Mouse (Mus musculus): ENCODE measurements at regions not wholly inside any gene's neighbourhood (a gene's known extent, or its start where the extent isn't known, plus 50 kb on each side); places are given as distances from the start of the nearest gene placed in this dataset.
"Not testable (repeated sequence)": the region's sequence is repeated elsewhere in the genome, so short reads cannot be mapped to it uniquely, and the experiment has no call there.

GRCm38 (mm10) chr10:19494461-19495105 is 97.2 kb upstream of the Ifngr1 start:
- no peak for DNase-seq

GRCm38 (mm10) chr10:19498112-19498511 is 93.6 kb upstream of the Ifngr1 start:
- DNase-seq, result no peak

- no peak for DNase-seq
Measured at GRCm38 (mm10) chr10:19502874-19503273, 88.9 kb upstream of the Ifngr1 start.

GRCm38 (mm10) chr10:19503846-19504765 is 87.6 kb upstream of the Ifngr1 start:
- no peak for DNase-seq

- DNase-seq, result no peak
Measured at GRCm38 (mm10) chr10:19505174-19505573, 86.6 kb upstream of the Ifngr1 start.

GRCm38 (mm10) chr10:19505979-19506378 is 85.8 kb upstream of the Ifngr1 start:
- DNase-seq, result no peak

- DNase-seq, result no peak
Measured at GRCm38 (mm10) chr10:19506434-19506833, 85.3 kb upstream of the Ifngr1 start.

- no peak for DNase-seq
Measured at GRCm38 (mm10) chr10:19508221-19508745, 83.5 kb upstream of the Ifngr1 start.

GRCm38 (mm10) chr10:19510047-19510446 is 81.7 kb upstream of the Ifngr1 start:
- DNase-seq, result no peak

GRCm38 (mm10) chr10:19514366-19514765 is 77.4 kb upstream of the Ifngr1 start:
- not testable (repeated sequence) for DNase-seq

- no peak for DNase-seq
Measured at GRCm38 (mm10) chr10:19514837-19515236, 76.9 kb upstream of the Ifngr1 start.

GRCm38 (mm10) chr10:19516011-19516410 is 75.7 kb upstream of the Ifngr1 start:
- DNase-seq, result no peak

GRCm38 (mm10) chr10:19517093-19517492 is 74.7 kb upstream of the Ifngr1 start:
- no peak for DNase-seq

GRCm38 (mm10) chr10:19518763-19519162 is 73.0 kb upstream of the Ifngr1 start:
- DNase-seq, result no peak

GRCm38 (mm10) chr10:19522198-19522597 is 69.6 kb upstream of the Ifngr1 start:
- DNase-seq, result no peak

- no peak for DNase-seq
Measured at GRCm38 (mm10) chr10:19525939-19526338, 65.8 kb upstream of the Ifngr1 start.

GRCm38 (mm10) chr10:19526353-19526752 is 65.4 kb upstream of the Ifngr1 start:
- no peak for DNase-seq

GRCm38 (mm10) chr10:19529655-19530054 is 62.1 kb upstream of the Ifngr1 start:
- no peak for DNase-seq

- no peak for DNase-seq
Measured at GRCm38 (mm10) chr10:19530056-19530455, 61.7 kb upstream of the Ifngr1 start.

GRCm38 (mm10) chr10:19531452-19531851 is 60.3 kb upstream of the Ifngr1 start:
- DNase-seq, result no peak

- no peak for DNase-seq
Measured at GRCm38 (mm10) chr10:19532790-19533189, 59.0 kb upstream of the Ifngr1 start.

GRCm38 (mm10) chr10:19533846-19534245 is 57.9 kb upstream of the Ifngr1 start:
- no peak for DNase-seq
